Mouse (Mus musculus) liver, postnatal 0 days (tissue): Measurements from ENCODE around the gene Osbpl8. TPM values are rescaled to one million over a fixed set of nuclear protein-coding genes. Genes with fewer than 3 reads are reported as not detected.

Source experiments
- ATAC-seq: fragments of 200-750 bp; cut with Nextera tagmentation; 2 replicates; pipeline ENCODE4 v1.8.0; 2017; ENCODE audit warnings: mild to moderate bottlenecking, moderate library complexity
- DNase-seq: peaks from one replicate; pipeline ENCODE4 v3.0.0-alpha.2; 2016
- H3K27ac ChIP-seq: fragments of 300-500 bp; sonication (generic); 2 replicates; pipeline ENCODE4 v1.5.1; 2014; ENCODE audit warnings: antibody characterized with exemption, moderate library complexity, mild to moderate bottlenecking, low read depth
- H3K27me3 ChIP-seq: fragments of 300-500 bp; sonication (generic); 2 replicates; pipeline ENCODE4 v1.6.1; 2014; ENCODE audit warnings: low read length, control low read depth, mixed read lengths; ENCODE audit not compliant: insufficient read depth
- H3K36me3 ChIP-seq: fragments of 300-500 bp; sonication (generic); replicated peaks from 2 replicates; pipeline ENCODE4 v1.6.1; 2014; ENCODE audit warnings: mild to moderate bottlenecking, control low read depth, low read length, moderate library complexity, mixed read lengths; ENCODE audit not compliant: insufficient read depth
- H3K4me1 ChIP-seq: fragments of 300-500 bp; sonication (generic); 2 replicates; pipeline ENCODE4 v1.6.1; 2014; ENCODE audit warnings: antibody characterized with exemption, mild to moderate bottlenecking, control low read depth; ENCODE audit not compliant: insufficient read depth
- H3K4me2 ChIP-seq: fragments of 300-500 bp; sonication (generic); 2 replicates; pipeline ENCODE4 v1.6.1; 2014; ENCODE audit warnings: low read depth, mild to moderate bottlenecking, low read length, moderate library complexity, mixed read lengths
- H3K4me3 ChIP-seq: fragments of 300-500 bp; sonication (generic); 2 replicates; pipeline ENCODE4 v1.5.1; 2014; ENCODE audit warnings: low read depth, low read length
- H3K9ac ChIP-seq: fragments of 300-500 bp; sonication (generic); replicated peaks from 2 replicates; pipeline ENCODE4 v1.6.1; 2014; ENCODE audit warnings: mild to moderate bottlenecking, moderate library complexity
- H3K9me3 ChIP-seq: fragments of 300-500 bp; sonication (generic); 2 replicates; pipeline ENCODE4 v1.6.1; 2016; ENCODE audit warnings: mild to moderate bottlenecking, control low read depth, low read length, mixed read lengths
- CTCF ChIP-seq: sonication (generic); IDR thresholded peaks from 2 replicates; pipeline ENCODE4 v1.5.1; 2016; ENCODE audit warnings: antibody characterized with exemption, low read depth
- EP300 ChIP-seq: IDR thresholded peaks from 2 replicates; pipeline ENCODE4 v1.6.1; 2016; ENCODE audit warnings: antibody characterized with exemption, low read depth, mild to moderate bottlenecking
- WGBS: fragments of 180-500 bp; shearing (Covaris S2); extraction: QIAGEN DNeasy Blood & Tissue Kit; methylation state at CpG from one replicate; pipeline ENCODE4 v1.1.7; 2014; ENCODE audit not compliant: insufficient replicate concordance; 5-methylcytosine and 5-hydroxymethylcytosine counted together
- polyA plus RNA-seq: library from polyadenylated mRNA; unstranded; fragments of >200 nt; fragmentation: Nextera tagmentation; extraction: Ambion mirVana; gene quantifications from 2 replicates; pipeline ENCODE4 v1.2.1, GENCODE M21; 2015

The Osbpl8 gene
- polyA plus RNA-seq, 1 experiment from 2014 or later, result 5.6 TPM

- ATAC-seq (no peak), DNase-seq (no peak)
- Histone ChIP-seq H3K27me3 (no peaks in the 10 kb centered on the region), H3K4me3 (no peak overlapping the region), H3K36me3 (no peaks in the 10 kb centered on the region), H3K9ac (no peak overlapping the region), H3K4me2 (no peak overlapping the region), H3K9me3 (no peaks in the 10 kb centered on the region), H3K27ac (no peak overlapping the region), H3K4me1 (no peaks in the 10 kb centered on the region)
- no peak for TF ChIP-seq CTCF
- no peak for TF ChIP-seq EP300
- 85% methylated on average over 13 of the region's 13 CpGs for WGBS
Observed at GRCm38 (mm10) chr10:111308850-111309501, 144.4 kb downstream of the Osbpl8 start.

- WGBS, result 75% methylated on average over 6 of the region's 6 CpGs
- no peaks in the 10 kb centered on the region for H3K36me3 ChIP-seq
- no peaks in the 10 kb centered on the region for H3K27me3 ChIP-seq
- DNase-seq, result no peak
- no peak overlapping the region for H3K4me3 ChIP-seq
- no peaks in the 10 kb centered on the region for H3K4me1 ChIP-seq
- no peaks in the 10 kb centered on the region for H3K9me3 ChIP-seq
- H3K27ac ChIP-seq, result no peak overlapping the region
- no peak for TF ChIP-seq EP300
- no peak for TF ChIP-seq CTCF
- no peak overlapping the region for H3K4me2 ChIP-seq
- no peak for ATAC-seq
- no peak overlapping the region for H3K9ac ChIP-seq
Observed at GRCm38 (mm10) chr10:111313282-111313681, 148.7 kb downstream of the Osbpl8 start.

- Histone ChIP-seq H3K9ac (no peak overlapping the region), H3K4me1 (no peaks in the 10 kb centered on the region), H3K4me3 (no peak overlapping the region), H3K27ac (no peak overlapping the region), H3K4me2 (no peak overlapping the region), H3K36me3 (no peaks in the 10 kb centered on the region), H3K27me3 (no peaks in the 10 kb centered on the region), H3K9me3 (no peaks in the 10 kb centered on the region)
- ATAC-seq (no peak), DNase-seq (no peak)
- 73% methylated on average over 10 of the region's 10 CpGs for WGBS
- TF ChIP-seq CTCF, result no peak
- no peak for TF ChIP-seq EP300
Observed at GRCm38 (mm10) chr10:111314636-111315395, 150.3 kb downstream of the Osbpl8 start.

- no peaks in the 10 kb centered on the region for H3K27me3 ChIP-seq
- H3K9ac ChIP-seq, result no peak overlapping the region
- WGBS, result 77% methylated on average over 3 of the region's 3 CpGs
- 0 out of 2 replicates have a peak, but pooled peaks cover 3% of the 10 kb centered on the region for H3K9me3 ChIP-seq
- no peak for ATAC-seq
- no peak for DNase-seq
- H3K4me1 ChIP-seq, result no peaks in the 10 kb centered on the region
- H3K4me2 ChIP-seq, result no peak overlapping the region
- no peak overlapping the region for H3K4me3 ChIP-seq
- TF ChIP-seq CTCF, result no peak
- TF ChIP-seq EP300, result no peak
- no peaks in the 10 kb centered on the region for H3K36me3 ChIP-seq
- H3K27ac ChIP-seq, result no peak overlapping the region
Observed at GRCm38 (mm10) chr10:111315940-111316339, 151.4 kb downstream of the Osbpl8 start.

- H3K27me3 ChIP-seq, result no peaks in the 10 kb centered on the region
Observed at GRCm38 (mm10) chr10:111318021-111318420, 153.5 kb downstream of the Osbpl8 start.

GRCm38 (mm10) chr10:111318805-111319500, 154.4 kb downstream of the Osbpl8 start:
- Histone ChIP-seq H3K4me3 (no peak overlapping the region), H3K27me3 (no peaks in the 10 kb centered on the region), H3K36me3 (no peaks in the 10 kb centered on the region), H3K4me2 (no peak overlapping the region), H3K4me1 (no peaks in the 10 kb centered on the region), H3K27ac (no peak overlapping the region), H3K9me3 (0 out of 2 replicates have a peak, but pooled peaks cover 3% of the 10 kb centered on the region), H3K9ac (no peak overlapping the region)
- no peak for DNase-seq
- WGBS, result 81% methylated on average over 9 of the region's 9 CpGs
- TF ChIP-seq EP300 (no peak), CTCF (no peak)
- ATAC-seq, result no peak

More at GRCm38 (mm10) chr10:111318021-111318420, 153.5 kb downstream of the Osbpl8 start:
- Histone ChIP-seq H3K9ac (no peak overlapping the region), H3K36me3 (no peaks in the 10 kb centered on the region), H3K4me1 (no peaks in the 10 kb centered on the region), H3K9me3 (0 out of 2 replicates have a peak, but pooled peaks cover 3% of the 10 kb centered on the region), H3K27ac (no peak overlapping the region), H3K4me2 (no peak overlapping the region), H3K4me3 (no peak overlapping the region)
- no peak for DNase-seq
- ATAC-seq, result no peak
- no peak for TF ChIP-seq EP300
- no peak for TF ChIP-seq CTCF
- whole genome bisulfite sequencing, result 67% methylated on average over 3 of the region's 3 CpGs
